Mouse (Mus musculus): ENCODE results near the gene Man2a2.
A peak's percentile ranks its signal among the peaks of the same experiment; 100 is the strongest.

GRCm38 (mm10) chr7:80379531-80379930, 8.4 kb upstream of the Man2a2 start:
- TF ChIP-seq POLR2A (IDR thresholded peaks at IDR 0.05; ENCODE audit: borderline replicate concordance, extremely low read depth, low read depth, low read length) (no peak), CTCF (IDR thresholded peaks at IDR 0.05; ENCODE audit: insufficient read depth, low read length) (peak; percentile 40; the same call in 1 of the 2 replicates)
